Mouse (Mus musculus): ENCODE measurements at regions not wholly inside any gene's neighbourhood (a gene's known extent, or its start where the extent isn't known, plus 50 kb on each side); places are given as distances from the start of the nearest gene placed in this dataset.
"Not testable (repeated sequence)": the region's sequence is repeated elsewhere in the genome, so short reads cannot be mapped to it uniquely, and the experiment has no call there.

- Histone ChIP-seq H3K36me3 (no peaks in the 10 kb centered on the region), H3K27me3 (no peaks in the 10 kb centered on the region), H3K4me2 (no peak overlapping the region), H3K4me1 (replicated peaks) (peaks cover 37% of the 10 kb centered on the region), H3K27ac (peak overlapping the region; percentile 91), H3K9me3 (no peaks in the 10 kb centered on the region), H3K4me3 (no peak overlapping the region), H3K9ac (peak overlapping the region; percentile 6; the same call in 1 of the 2 replicates)
- WGBS = 40% methylated on average over 13 of the region's 13 CpGs
- ATAC-seq (ENCODE audit: low FRiP score) = peak; percentile 73
These were observed 489.0 kb upstream of the Stxbp6 start for GRCm38 (mm10) chr12:45563325-45564030.

- no peak overlapping the region for H3K9ac ChIP-seq
- H3K4me2 ChIP-seq = no peak overlapping the region
- ATAC-seq (ENCODE audit: low FRiP score) = peak; percentile 71
- H3K27me3 ChIP-seq = no peaks in the 10 kb centered on the region
- no peak overlapping the region for H3K4me3 ChIP-seq
- peaks cover 37% of the 10 kb centered on the region for H3K4me1 ChIP-seq (replicated peaks)
- no peaks in the 10 kb centered on the region for H3K36me3 ChIP-seq
- 33% methylated on average over 1 of the region's 1 CpGs for WGBS
- H3K9me3 ChIP-seq = no peaks in the 10 kb centered on the region
- H3K27ac ChIP-seq = peak overlapping the region; percentile 91
These were observed 488.2 kb upstream of the Stxbp6 start for GRCm38 (mm10) chr12:45562637-45563220.

GRCm38 (mm10) chr12:45561889-45562288 lies 487.4 kb upstream of the Stxbp6 start:
- H3K27ac ChIP-seq = peak overlapping the region; percentile 91
- H3K9ac ChIP-seq = peak overlapping the region; percentile 2; the same call in 1 of the 2 replicates
- H3K36me3 ChIP-seq = no peaks in the 10 kb centered on the region
- no peaks in the 10 kb centered on the region for H3K27me3 ChIP-seq
- WGBS = 29% methylated on average over 11 of the region's 11 CpGs
- no peaks in the 10 kb centered on the region for H3K9me3 ChIP-seq
- H3K4me3 ChIP-seq = no peak overlapping the region
- H3K4me1 ChIP-seq (replicated peaks) = peaks cover 37% of the 10 kb centered on the region
- no peak overlapping the region for H3K4me2 ChIP-seq
- ATAC-seq (ENCODE audit: low FRiP score) = peak; percentile 77

GRCm38 (mm10) chr12:45561362-45561761 lies 486.9 kb upstream of the Stxbp6 start:
- Histone ChIP-seq H3K27ac (peak overlapping the region; percentile 91), H3K36me3 (no peaks in the 10 kb centered on the region), H3K27me3 (no peaks in the 10 kb centered on the region), H3K9me3 (no peaks in the 10 kb centered on the region), H3K4me1 (replicated peaks) (peaks cover 37% of the 10 kb centered on the region), H3K4me3 (no peak overlapping the region), H3K9ac (0 out of 2 replicates have a peak overlapping the region, but pooled peaks have one; percentile 2), H3K4me2 (no peak overlapping the region)
- no peak for ATAC-seq (ENCODE audit: low FRiP score)
- WGBS = 68% methylated on average over 1 of the region's 1 CpGs

GRCm38 (mm10) chr12:45549906-45550305 lies 475.4 kb upstream of the Stxbp6 start:
- WGBS = 91% methylated on average over 5 of the region's 5 CpGs
- not testable (repeated sequence) for H3K27me3 ChIP-seq; H3K9me3 ChIP-seq; H3K27ac ChIP-seq; H3K4me3 ChIP-seq; H3K9ac ChIP-seq; H3K36me3 ChIP-seq; H3K4me1 ChIP-seq (replicated peaks); ATAC-seq (ENCODE audit: low FRiP score); H3K4me2 ChIP-seq

GRCm38 (mm10) chr12:45519554-45519953 lies 445.0 kb upstream of the Stxbp6 start:
- Histone ChIP-seq H3K4me3 (no peak overlapping the region), H3K27me3 (no peaks in the 10 kb centered on the region), H3K27ac (no peak overlapping the region), H3K9ac (no peak overlapping the region), H3K4me2 (no peak overlapping the region), H3K4me1 (replicated peaks) (no peaks in the 10 kb centered on the region), H3K9me3 (no peaks in the 10 kb centered on the region), H3K36me3 (no peaks in the 10 kb centered on the region)
- ATAC-seq (ENCODE audit: low FRiP score) = no peak

GRCm38 (mm10) chr12:45514459-45514858 lies 439.9 kb upstream of the Stxbp6 start:
- ATAC-seq (ENCODE audit: low FRiP score) = no peak
- H3K4me2 ChIP-seq = no peak overlapping the region

GRCm38 (mm10) chr12:45507400-45507982 lies 433.0 kb upstream of the Stxbp6 start:
- no peak overlapping the region for H3K4me3 ChIP-seq
- no peak for ATAC-seq (ENCODE audit: low FRiP score)
- WGBS = 45% methylated on average over 7 of the region's 7 CpGs

More at GRCm38 (mm10) chr12:45514459-45514858, 439.9 kb upstream of the Stxbp6 start:
- no peaks in the 10 kb centered on the region for H3K9me3 ChIP-seq
- no peak overlapping the region for H3K9ac ChIP-seq
- 66% methylated on average over 3 of the region's 3 CpGs for WGBS
- H3K27ac ChIP-seq = no peak overlapping the region
- H3K36me3 ChIP-seq = no peaks in the 10 kb centered on the region
- no peaks in the 10 kb centered on the region for H3K4me1 ChIP-seq (replicated peaks)
- no peak overlapping the region for H3K4me3 ChIP-seq
- no peaks in the 10 kb centered on the region for H3K27me3 ChIP-seq

GRCm38 (mm10) chr12:45499834-45500233 lies 425.3 kb upstream of the Stxbp6 start:
- Histone ChIP-seq H3K27ac (no peak overlapping the region), H3K4me3 (no peak overlapping the region), H3K9ac (no peak overlapping the region), H3K4me1 (replicated peaks) (no peaks in the 10 kb centered on the region), H3K9me3 (no peaks in the 10 kb centered on the region), H3K36me3 (no peaks in the 10 kb centered on the region), H3K4me2 (no peak overlapping the region), H3K27me3 (no peaks in the 10 kb centered on the region)
- no peak for ATAC-seq (ENCODE audit: low FRiP score)
- WGBS = 50% methylated on average over 6 of the region's 6 CpGs

More at GRCm38 (mm10) chr12:45507400-45507982, 433.0 kb upstream of the Stxbp6 start:
- Histone ChIP-seq H3K27ac (no peak overlapping the region), H3K4me2 (no peak overlapping the region), H3K27me3 (no peaks in the 10 kb centered on the region), H3K36me3 (no peaks in the 10 kb centered on the region), H3K9me3 (no peaks in the 10 kb centered on the region), H3K9ac (no peak overlapping the region), H3K4me1 (replicated peaks) (peaks cover 5% of the 10 kb centered on the region; the same call in 1 of the 2 replicates)

- ATAC-seq (ENCODE audit: low FRiP score) = no peak
These were observed 423.7 kb upstream of the Stxbp6 start for GRCm38 (mm10) chr12:45498230-45498629.

GRCm38 (mm10) chr12:45489029-45489428 lies 414.5 kb upstream of the Stxbp6 start:
- Histone ChIP-seq H3K4me2 (no peak overlapping the region), H3K36me3 (no peaks in the 10 kb centered on the region), H3K27ac (no peak overlapping the region), H3K4me3 (no peak overlapping the region), H3K4me1 (replicated peaks) (no peaks in the 10 kb centered on the region), H3K27me3 (no peaks in the 10 kb centered on the region), H3K9me3 (no peaks in the 10 kb centered on the region), H3K9ac (no peak overlapping the region)
- WGBS = 71% methylated on average over 1 of the region's 1 CpGs
- no peak for ATAC-seq (ENCODE audit: low FRiP score)

More at GRCm38 (mm10) chr12:45498230-45498629, 423.7 kb upstream of the Stxbp6 start:
- H3K27me3 ChIP-seq = no peaks in the 10 kb centered on the region
- no peaks in the 10 kb centered on the region for H3K4me1 ChIP-seq (replicated peaks)
- H3K4me2 ChIP-seq = no peak overlapping the region
- H3K27ac ChIP-seq = no peak overlapping the region
- H3K36me3 ChIP-seq = no peaks in the 10 kb centered on the region
- no peaks in the 10 kb centered on the region for H3K9me3 ChIP-seq
- no peak overlapping the region for H3K4me3 ChIP-seq
- no peak overlapping the region for H3K9ac ChIP-seq

GRCm38 (mm10) chr12:45476881-45477280 lies 402.4 kb upstream of the Stxbp6 start:
- Histone ChIP-seq H3K27me3 (no peaks in the 10 kb centered on the region), H3K9ac (no peak overlapping the region), H3K36me3 (no peaks in the 10 kb centered on the region), H3K4me2 (no peak overlapping the region), H3K9me3 (no peaks in the 10 kb centered on the region), H3K4me1 (replicated peaks) (no peaks in the 10 kb centered on the region), H3K27ac (no peak overlapping the region), H3K4me3 (no peak overlapping the region)
- ATAC-seq (ENCODE audit: low FRiP score) = no peak
